Mouse (Mus musculus) adipocyte (in vitro differentiated cells): ENCODE results near the gene Tpgs1.
A peak's percentile ranks its signal among the peaks of the same experiment; 100 is the strongest.

Experiments used
- DNase-seq: peaks from one replicate; pipeline ENCODE4 v3.0.0-alpha.2; 2016; ENCODE audit warnings: low spot score

The Tpgs1 gene

GRCm38 (mm10) chr10:79668771-79669575, at the start of gene Tpgs1:
Tpgs1 (plus strand) TSS chr10:79669369.
- peak; percentile 94 for DNase-seq

- DNase-seq: no peak
Observed at GRCm38 (mm10) chr10:79623950-79624349, 45.2 kb upstream of the Tpgs1 start.

- no peak for DNase-seq
Observed at GRCm38 (mm10) chr10:79625398-79625797, 43.8 kb upstream of the Tpgs1 start.

- no peak for DNase-seq
Observed at GRCm38 (mm10) chr10:79626156-79626555, 43.0 kb upstream of the Tpgs1 start.

GRCm38 (mm10) chr10:79628377-79628776, 40.8 kb upstream of the Tpgs1 start:
- DNase-seq: no peak

GRCm38 (mm10) chr10:79631432-79631831, 37.7 kb upstream of the Tpgs1 start:
- no peak for DNase-seq

- DNase-seq: no peak
Observed at GRCm38 (mm10) chr10:79633006-79633777, 36.0 kb upstream of the Tpgs1 start.

- no peak for DNase-seq
Observed at GRCm38 (mm10) chr10:79636287-79636686, 32.9 kb upstream of the Tpgs1 start.

- DNase-seq: no peak
Observed at GRCm38 (mm10) chr10:79637128-79638110, 31.8 kb upstream of the Tpgs1 start, which contains the start of gene Shc2. Shc2 (minus strand) TSS chr10:79637918.

- DNase-seq: no peak
Observed at GRCm38 (mm10) chr10:79638486-79639204, 30.5 kb upstream of the Tpgs1 start.

GRCm38 (mm10) chr10:79645711-79646110, 23.5 kb upstream of the Tpgs1 start, which contains the start of gene Odf3l2:
Odf3l2 (minus strand) TSS chr10:79645738.
- no peak for DNase-seq

- DNase-seq: peak; percentile 69
Observed at GRCm38 (mm10) chr10:79649070-79649751, 20.0 kb upstream of the Tpgs1 start.

- DNase-seq: no peak
Observed at GRCm38 (mm10) chr10:79652789-79653188, 16.4 kb upstream of the Tpgs1 start.

GRCm38 (mm10) chr10:79654946-79655395, 14.2 kb upstream of the Tpgs1 start:
- no peak for DNase-seq

GRCm38 (mm10) chr10:79658829-79659228, 10.3 kb upstream of the Tpgs1 start:
- no peak for DNase-seq

- no peak for DNase-seq
Observed at GRCm38 (mm10) chr10:79660298-79660697, 8.9 kb upstream of the Tpgs1 start.

- DNase-seq: no peak
Observed at GRCm38 (mm10) chr10:79661861-79662260, 7.3 kb upstream of the Tpgs1 start.

- peak; percentile 33 for DNase-seq
Observed at GRCm38 (mm10) chr10:79664131-79664665, 5.0 kb upstream of the Tpgs1 start, which contains the start of gene Madcam1. Madcam1 (plus strand) TSS chr10:79664559.

- no peak for DNase-seq
Observed at GRCm38 (mm10) chr10:79665051-79665450, 4.1 kb upstream of the Tpgs1 start.

- no peak for DNase-seq
Observed at GRCm38 (mm10) chr10:79666493-79666892, 2.7 kb upstream of the Tpgs1 start.
